Mouse (Mus musculus) midbrain, embryonic 11.5 days (tissue): ENCODE results near the gene Gpc6. TPM values are rescaled to one million over a fixed set of nuclear protein-coding genes. Genes with fewer than 3 reads are reported as not detected.

Experiments
- ATAC-seq: fragments of 200-750 bp; cut with Nextera tagmentation; 2 replicates; pipeline ENCODE4 v1.8.0; 2017; ENCODE audit warnings: moderate TSS enrichment, moderate library complexity; ENCODE audit not compliant: low FRiP score
- DNase-seq: peaks from one replicate; pipeline ENCODE4 v3.0.0; 2015; ENCODE audit warnings: low spot score; ENCODE audit errors: missing footprints
- H3K27ac ChIP-seq: fragments of 300-500 bp; sonication (generic); 2 replicates; pipeline ENCODE4 v1.5.1; 2014; ENCODE audit warnings: low read depth, low read length
- H3K27me3 ChIP-seq: fragments of 300-500 bp; sonication (generic); 2 replicates; pipeline ENCODE4 v1.6.1; 2014; ENCODE audit warnings: mild to moderate bottlenecking, low read length, moderate library complexity, mixed read lengths; ENCODE audit not compliant: control insufficient read depth, insufficient read depth
- H3K36me3 ChIP-seq: fragments of 300-500 bp; sonication (generic); 2 replicates; pipeline ENCODE4 v1.6.1; 2014; ENCODE audit warnings: mild to moderate bottlenecking, low read length, moderate library complexity, mixed read lengths; ENCODE audit not compliant: control insufficient read depth, insufficient read depth
- H3K4me1 ChIP-seq: fragments of 300-500 bp; sonication (generic); 2 replicates; pipeline ENCODE4 v1.6.1; 2014; ENCODE audit warnings: low read length; ENCODE audit not compliant: control insufficient read depth, insufficient read depth
- H3K4me2 ChIP-seq: fragments of 300-500 bp; sonication (generic); 2 replicates; pipeline ENCODE4 v1.6.1; 2014; ENCODE audit warnings: mild to moderate bottlenecking, moderate library complexity
- H3K4me3 ChIP-seq: fragments of 300-500 bp; sonication (generic); 2 replicates; pipeline ENCODE4 v1.5.1; 2014; ENCODE audit warnings: low read depth, low read length
- H3K9ac ChIP-seq: fragments of 300-500 bp; sonication (generic); 2 replicates; pipeline ENCODE4 v1.6.1; 2014; ENCODE audit warnings: low read length
- H3K9me3 ChIP-seq: fragments of 300-500 bp; sonication (generic); 2 replicates; pipeline ENCODE4 v1.6.1; 2016; ENCODE audit warnings: low read length; ENCODE audit not compliant: control insufficient read depth
- WGBS: fragments of 180-500 bp; shearing (Covaris S2); extraction: QIAGEN DNeasy Blood & Tissue Kit; methylation state at CpG from one replicate; pipeline ENCODE4 v1.1.7; 2014; 5-methylcytosine and 5-hydroxymethylcytosine counted together
- polyA plus RNA-seq: library from polyadenylated mRNA; unstranded; fragments of >200 nt; fragmentation: Nextera tagmentation; extraction: Ambion mirVana; gene quantifications from 2 replicates; pipeline ENCODE4 v1.2.1, GENCODE M21; 2014

Gene Gpc6
- polyA plus RNA-seq, 1 experiment from 2014 or later = 24.6 TPM

- Histone ChIP-seq H3K27me3 (no peaks in the 10 kb centered on the region), H3K9ac (no peak overlapping the region), H3K4me2 (no peak overlapping the region), H3K4me3 (no peak overlapping the region), H3K27ac (no peak overlapping the region), H3K4me1 (peaks cover 21% of the 10 kb centered on the region), H3K9me3 (no peaks in the 10 kb centered on the region), H3K36me3 (no peaks in the 10 kb centered on the region)
- 81% methylated on average over 7 of the region's 7 CpGs for WGBS
- ATAC-seq (no peak), DNase-seq (no peak)
Measured at GRCm38 (mm10) chr14:117891426-117891825, 966.3 kb downstream of the Gpc6 start.

- 93% methylated on average over 4 of the region's 4 CpGs for WGBS
- H3K4me3 ChIP-seq = no peak overlapping the region
- DNase-seq = no peak
- no peaks in the 10 kb centered on the region for H3K9me3 ChIP-seq
- H3K27ac ChIP-seq = no peak overlapping the region
- no peak for ATAC-seq
- H3K4me1 ChIP-seq = peaks cover 21% of the 10 kb centered on the region
- no peaks in the 10 kb centered on the region for H3K27me3 ChIP-seq
- no peaks in the 10 kb centered on the region for H3K36me3 ChIP-seq
- no peak overlapping the region for H3K4me2 ChIP-seq
- no peak overlapping the region for H3K9ac ChIP-seq
Measured at GRCm38 (mm10) chr14:117892026-117892425, 966.9 kb downstream of the Gpc6 start.

GRCm38 (mm10) chr14:117894869-117895538, 969.9 kb downstream of the Gpc6 start:
- peaks cover 21% of the 10 kb centered on the region for H3K4me1 ChIP-seq
- ATAC-seq (peak; percentile 64), DNase-seq (peak; percentile 90)
- no peaks in the 10 kb centered on the region for H3K36me3 ChIP-seq
- peak overlapping the region; percentile 30; the same call in 1 of the 2 replicates for H3K4me2 ChIP-seq
- H3K27me3 ChIP-seq = no peaks in the 10 kb centered on the region
- H3K9me3 ChIP-seq = no peaks in the 10 kb centered on the region
- H3K4me3 ChIP-seq = no peak overlapping the region; the same call in 1 of the 2 replicates
- 40% methylated on average over 10 of the region's 10 CpGs for WGBS
- H3K27ac ChIP-seq = peak overlapping the region; percentile 60
- H3K9ac ChIP-seq = peak overlapping the region; percentile 27; the same call in 1 of the 2 replicates

- peak; percentile 87 for DNase-seq
- H3K9ac ChIP-seq = peak overlapping the region; percentile 27; the same call in 1 of the 2 replicates
- peak; percentile 19; the same call in 1 of the 2 replicates for ATAC-seq
Measured at GRCm38 (mm10) chr14:117895539-117895912, 970.4 kb downstream of the Gpc6 start.

GRCm38 (mm10) chr14:117904300-117904699, 979.2 kb downstream of the Gpc6 start:
- peaks cover 10% of the 10 kb centered on the region for H3K4me1 ChIP-seq

More at GRCm38 (mm10) chr14:117895539-117895912, 970.4 kb downstream of the Gpc6 start:
- no peaks in the 10 kb centered on the region for H3K9me3 ChIP-seq
- H3K4me2 ChIP-seq = peak overlapping the region; percentile 30; the same call in 1 of the 2 replicates
- no peaks in the 10 kb centered on the region for H3K27me3 ChIP-seq
- H3K36me3 ChIP-seq = no peaks in the 10 kb centered on the region
- 61% methylated on average over 16 of the region's 16 CpGs for whole genome bisulfite sequencing
- peak overlapping the region; percentile 60 for H3K27ac ChIP-seq
- no peak overlapping the region; the same call in 1 of the 2 replicates for H3K4me3 ChIP-seq
- H3K4me1 ChIP-seq = peaks cover 21% of the 10 kb centered on the region

GRCm38 (mm10) chr14:117905701-117906100, 980.6 kb downstream of the Gpc6 start:
- 47% methylated on average over 10 of the region's 10 CpGs for WGBS
- H3K4me2 ChIP-seq = no peak overlapping the region
- no peaks in the 10 kb centered on the region for H3K36me3 ChIP-seq
- ATAC-seq = no peak
- DNase-seq = peak; percentile 86
- H3K9ac ChIP-seq = no peak overlapping the region
- no peaks in the 10 kb centered on the region for H3K27me3 ChIP-seq
- no peak overlapping the region; the same call in 1 of the 2 replicates for H3K27ac ChIP-seq
- H3K4me1 ChIP-seq = peaks cover 10% of the 10 kb centered on the region
- H3K9me3 ChIP-seq = no peaks in the 10 kb centered on the region
- H3K4me3 ChIP-seq = no peak overlapping the region

More at GRCm38 (mm10) chr14:117904300-117904699, 979.2 kb downstream of the Gpc6 start:
- H3K27ac ChIP-seq = no peak overlapping the region
- no peak overlapping the region for H3K4me2 ChIP-seq
- ATAC-seq (no peak), DNase-seq (no peak)
- no peak overlapping the region for H3K9ac ChIP-seq
- H3K27me3 ChIP-seq = no peaks in the 10 kb centered on the region
- no peaks in the 10 kb centered on the region for H3K36me3 ChIP-seq
- no peaks in the 10 kb centered on the region for H3K9me3 ChIP-seq
- no peak overlapping the region for H3K4me3 ChIP-seq
- WGBS = 89% methylated on average over 9 of the region's 9 CpGs

- peak; percentile 43; the same call in 1 of the 2 replicates for ATAC-seq
- Histone ChIP-seq H3K27ac (no peak overlapping the region), H3K9ac (no peak overlapping the region), H3K9me3 (no peaks in the 10 kb centered on the region), H3K4me3 (no peak overlapping the region), H3K27me3 (no peaks in the 10 kb centered on the region), H3K4me2 (no peak overlapping the region), H3K4me1 (peaks cover 10% of the 10 kb centered on the region), H3K36me3 (no peaks in the 10 kb centered on the region)
- WGBS = 48% methylated on average over 5 of the region's 5 CpGs
- peak; percentile 88 for DNase-seq
Measured at GRCm38 (mm10) chr14:117906361-117906760, 981.2 kb downstream of the Gpc6 start.

- Histone ChIP-seq H3K4me3 (no peak overlapping the region), H3K9me3 (no peaks in the 10 kb centered on the region), H3K36me3 (no peaks in the 10 kb centered on the region), H3K27me3 (no peaks in the 10 kb centered on the region), H3K4me1 (peaks cover 10% of the 10 kb centered on the region), H3K27ac (no peak overlapping the region), H3K9ac (no peak overlapping the region), H3K4me2 (no peak overlapping the region)
- ATAC-seq (no peak), DNase-seq (no peak)
- WGBS = 77% methylated on average over 8 of the region's 8 CpGs
Measured at GRCm38 (mm10) chr14:117908231-117908920, 983.3 kb downstream of the Gpc6 start.

GRCm38 (mm10) chr14:117909046-117909445, 983.9 kb downstream of the Gpc6 start:
- Histone ChIP-seq H3K27ac (no peak overlapping the region), H3K4me2 (no peak overlapping the region), H3K9ac (no peak overlapping the region), H3K9me3 (no peaks in the 10 kb centered on the region), H3K27me3 (no peaks in the 10 kb centered on the region), H3K36me3 (no peaks in the 10 kb centered on the region), H3K4me1 (peaks cover 10% of the 10 kb centered on the region), H3K4me3 (no peak overlapping the region)
- ATAC-seq (no peak), DNase-seq (no peak)
- WGBS = 76% methylated on average over 4 of the region's 4 CpGs
